Mouse (Mus musculus) embryonic fibroblast, embryonic 13.5 days (primary cell): ENCODE results near the gene Cep85l.

Source experiments
- CTCF ChIP-seq: IDR thresholded peaks from 2 replicates; pipeline ENCODE4 v1.5.1; 2011; ENCODE audit warnings: mild to moderate bottlenecking, control low read depth, low read length, moderate library complexity, borderline replicate concordance; ENCODE audit not compliant: insufficient read depth
- POLR2A ChIP-seq: IDR thresholded peaks from 2 replicates; pipeline ENCODE4 v1.6.1; 2011; ENCODE audit warnings: low read depth, mild to moderate bottlenecking, control low read depth, low read length, moderate library complexity

DNA sequence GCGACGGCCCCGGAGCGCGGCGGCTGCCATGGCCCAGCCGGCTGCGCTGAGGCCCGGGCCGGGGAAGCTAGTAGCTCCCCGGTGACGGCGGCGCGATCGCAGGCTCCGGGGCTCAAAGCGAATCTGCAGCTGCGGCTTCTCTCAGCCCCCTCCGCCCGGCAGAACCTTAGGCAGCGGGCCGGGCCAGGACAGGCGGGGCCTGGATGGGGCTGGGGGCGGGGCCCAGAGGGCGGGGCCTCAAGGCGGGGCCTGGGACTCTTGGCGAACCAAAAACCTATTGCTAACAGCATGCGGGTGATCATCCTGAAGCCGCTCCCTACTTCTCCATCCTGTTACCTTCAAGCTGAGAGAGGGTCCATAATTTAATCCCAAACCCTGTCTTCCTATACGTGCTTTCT, at the start of gene Cep85l:
- no peak for TF ChIP-seq CTCF
- peak; percentile 87 for TF ChIP-seq POLR2A
